Mouse (Mus musculus): Measurements from ENCODE around the gene Zfp217. TPM values are rescaled to one million over a fixed set of nuclear protein-coding genes. Genes with fewer than 3 reads are reported as not detected.

Gene Zfp217
- total and polyA plus RNA-seq, 2 experiments from 2014 or later: 0.44 to 3.8 TPM

GRCm38 (mm10) chr2:170143861-170144260, 4.0 kb downstream of the Zfp217 start:
- DNase-seq (ENCODE audit: low spot score) (no peak), ATAC-seq (ENCODE audit: low FRiP score) (no peak)
- Histone ChIP-seq H3K4me2 (ENCODE audit: low read depth, low read length, poor library complexity, severe bottlenecking) (no peak overlapping the region), H3K9me3 (ENCODE audit: low read length) (no peaks in the 10 kb centered on the region), H3K4me3 (ENCODE audit: low read depth, low read length) (no peak overlapping the region), H3K27me3 (ENCODE audit: insufficient read depth, low read length) (no peaks in the 10 kb centered on the region), H3K36me3 (ENCODE audit: insufficient read depth, low read length) (no peaks in the 10 kb centered on the region), H3K4me1 (ENCODE audit: insufficient read depth, low read length) (no peaks in the 10 kb centered on the region), H3K27ac (ENCODE audit: low read depth, low read length) (no peak overlapping the region), H3K9ac (replicated peaks; ENCODE audit: low read length, poor library complexity, severe bottlenecking) (no peak overlapping the region)
- TF ChIP-seq CTCF (IDR thresholded peaks at IDR 0.05): no peak
- WGBS: 57% methylated on average over 3 of the region's 3 CpGs

GRCm38 (mm10) chr2:170142542-170142941, 5.4 kb downstream of the Zfp217 start:
- no peak for ATAC-seq (ENCODE audit: low FRiP score)
- no peak overlapping the region for H3K27ac ChIP-seq (ENCODE audit: low read depth, low read length)
- 90% methylated on average over 10 of the region's 10 CpGs for WGBS

GRCm38 (mm10) chr2:170141481-170141880, 6.4 kb downstream of the Zfp217 start:
- TF ChIP-seq CTCF (IDR thresholded peaks at IDR 0.05): no peak
- Histone ChIP-seq H3K4me2 (ENCODE audit: low read depth, low read length, poor library complexity, severe bottlenecking) (no peak overlapping the region), H3K4me1 (ENCODE audit: insufficient read depth, low read length) (no peaks in the 10 kb centered on the region), H3K9me3 (ENCODE audit: low read length) (no peaks in the 10 kb centered on the region), H3K27ac (ENCODE audit: low read depth, low read length) (no peak overlapping the region), H3K27me3 (ENCODE audit: insufficient read depth, low read length) (no peaks in the 10 kb centered on the region), H3K4me3 (ENCODE audit: low read depth, low read length) (no peak overlapping the region), H3K9ac (replicated peaks; ENCODE audit: low read length, poor library complexity, severe bottlenecking) (no peak overlapping the region), H3K36me3 (ENCODE audit: insufficient read depth, low read length) (no peaks in the 10 kb centered on the region)
- WGBS: 94% methylated on average over 5 of the region's 5 CpGs
- ATAC-seq (ENCODE audit: low FRiP score) (no peak), DNase-seq (ENCODE audit: low spot score) (no peak)

More at GRCm38 (mm10) chr2:170142542-170142941, 5.4 kb downstream of the Zfp217 start:
- TF ChIP-seq CTCF (IDR thresholded peaks at IDR 0.05): no peak
- H3K4me2 ChIP-seq (ENCODE audit: low read depth, low read length, poor library complexity, severe bottlenecking): no peak overlapping the region
- H3K9me3 ChIP-seq (ENCODE audit: low read length): no peaks in the 10 kb centered on the region
- H3K4me3 ChIP-seq (ENCODE audit: low read depth, low read length): no peak overlapping the region
- H3K36me3 ChIP-seq (ENCODE audit: insufficient read depth, low read length): no peaks in the 10 kb centered on the region
- H3K9ac ChIP-seq (replicated peaks; ENCODE audit: low read length, poor library complexity, severe bottlenecking): no peak overlapping the region
- no peaks in the 10 kb centered on the region for H3K4me1 ChIP-seq (ENCODE audit: insufficient read depth, low read length)
- no peak for DNase-seq (ENCODE audit: low spot score)
- no peaks in the 10 kb centered on the region for H3K27me3 ChIP-seq (ENCODE audit: insufficient read depth, low read length)

GRCm38 (mm10) chr2:170139411-170140046, 8.4 kb downstream of the Zfp217 start:
- DNase-seq (ENCODE audit: low spot score) (no peak), ATAC-seq (ENCODE audit: low FRiP score) (no peak)
- Histone ChIP-seq H3K27me3 (ENCODE audit: insufficient read depth, low read length) (no peaks in the 10 kb centered on the region), H3K9me3 (ENCODE audit: low read length) (no peaks in the 10 kb centered on the region), H3K36me3 (ENCODE audit: insufficient read depth, low read length) (no peaks in the 10 kb centered on the region), H3K4me1 (ENCODE audit: insufficient read depth, low read length) (no peaks in the 10 kb centered on the region), H3K9ac (replicated peaks; ENCODE audit: low read length, poor library complexity, severe bottlenecking) (no peak overlapping the region), H3K4me3 (ENCODE audit: low read depth, low read length) (no peak overlapping the region), H3K27ac (ENCODE audit: low read depth, low read length) (no peak overlapping the region), H3K4me2 (ENCODE audit: low read depth, low read length, poor library complexity, severe bottlenecking) (no peak overlapping the region)
- WGBS: 80% methylated on average over 9 of the region's 9 CpGs
- no peak for TF ChIP-seq CTCF (IDR thresholded peaks at IDR 0.05)

- H3K27me3 ChIP-seq (ENCODE audit: insufficient read depth, low read length): no peaks in the 10 kb centered on the region
- no peak for TF ChIP-seq CTCF (IDR thresholded peaks at IDR 0.05)
- no peak overlapping the region for H3K4me2 ChIP-seq (ENCODE audit: low read depth, low read length, poor library complexity, severe bottlenecking)
- H3K36me3 ChIP-seq (ENCODE audit: insufficient read depth, low read length): no peaks in the 10 kb centered on the region
- DNase-seq (ENCODE audit: low spot score) (no peak), ATAC-seq (ENCODE audit: low FRiP score) (no peak)
- H3K4me1 ChIP-seq (ENCODE audit: insufficient read depth, low read length): no peaks in the 10 kb centered on the region
- no peak overlapping the region for H3K27ac ChIP-seq (ENCODE audit: low read depth, low read length)
- H3K4me3 ChIP-seq (ENCODE audit: low read depth, low read length): no peak overlapping the region
- H3K9ac ChIP-seq (replicated peaks; ENCODE audit: low read length, poor library complexity, severe bottlenecking): no peak overlapping the region
- no peaks in the 10 kb centered on the region for H3K9me3 ChIP-seq (ENCODE audit: low read length)
- 44% methylated on average over 3 of the region's 3 CpGs for WGBS
These were observed 11.0 kb downstream of the Zfp217 start for GRCm38 (mm10) chr2:170136928-170137327.

- no peak for TF ChIP-seq CTCF (IDR thresholded peaks at IDR 0.05)
- no peak overlapping the region for H3K27ac ChIP-seq (ENCODE audit: low read depth, low read length)
- H3K36me3 ChIP-seq (ENCODE audit: insufficient read depth, low read length): no peaks in the 10 kb centered on the region
- 86% methylated on average over 6 of the region's 6 CpGs for WGBS
- H3K9me3 ChIP-seq (ENCODE audit: low read length): no peaks in the 10 kb centered on the region
- no peaks in the 10 kb centered on the region for H3K27me3 ChIP-seq (ENCODE audit: insufficient read depth, low read length)
- no peaks in the 10 kb centered on the region for H3K4me1 ChIP-seq (ENCODE audit: insufficient read depth, low read length)
- no peak overlapping the region for H3K4me3 ChIP-seq (ENCODE audit: low read depth, low read length)
- DNase-seq (ENCODE audit: low spot score) (no peak), ATAC-seq (ENCODE audit: low FRiP score) (no peak)
- H3K9ac ChIP-seq (replicated peaks; ENCODE audit: low read length, poor library complexity, severe bottlenecking): no peak overlapping the region
- H3K4me2 ChIP-seq (ENCODE audit: low read depth, low read length, poor library complexity, severe bottlenecking): no peak overlapping the region
These were observed 12.1 kb downstream of the Zfp217 start for GRCm38 (mm10) chr2:170135820-170136219.
